Mouse (Mus musculus): Measurements from ENCODE around the gene Pik3c2b. TPM values are rescaled to one million over a fixed set of nuclear protein-coding genes. Genes with fewer than 3 reads are reported as not detected.
A peak's percentile ranks its signal among the peaks of the same experiment; 100 is the strongest.

The Pik3c2b gene
- polyA plus RNA-seq, 2 experiments: 0.48 to 0.76 TPM

DNA sequence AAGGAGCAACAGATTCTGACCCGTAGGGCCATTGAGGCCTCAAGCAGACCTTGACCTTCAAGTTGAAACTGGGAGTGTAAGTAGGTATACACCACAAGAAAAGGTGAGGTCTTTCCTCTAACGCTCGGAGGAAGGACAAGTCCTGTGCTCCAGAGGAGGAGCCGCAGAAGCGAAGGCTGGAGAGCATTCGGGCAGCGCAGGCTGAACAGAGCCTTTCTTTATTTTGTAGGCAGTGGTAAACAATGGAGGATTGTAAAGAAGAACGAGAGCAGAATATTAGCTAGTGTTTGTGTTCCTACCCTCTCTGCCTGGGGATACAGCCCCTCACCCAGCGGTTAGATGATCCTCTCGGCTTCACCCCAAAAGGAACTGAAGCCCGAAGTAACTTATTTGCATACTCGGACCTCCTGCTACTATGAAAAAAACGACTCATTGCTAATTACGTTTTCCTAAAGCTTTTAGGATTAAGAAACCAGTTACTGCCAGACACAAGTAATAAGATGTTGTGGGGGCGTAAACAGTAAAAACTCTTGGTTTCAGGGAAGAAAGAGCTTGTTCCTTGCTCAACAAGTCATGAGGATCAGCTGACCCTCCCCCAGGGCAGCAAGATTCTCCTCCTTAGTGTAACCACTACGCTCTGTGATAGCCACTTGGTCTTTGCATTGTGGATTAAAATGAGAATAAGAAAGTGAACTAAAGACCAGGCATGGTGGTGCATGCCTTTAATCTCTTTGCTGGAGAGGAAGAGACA is 84.2 kb downstream of the Pik3c2b start:
- Histone ChIP-seq H3K4me2 (ENCODE audit: low read depth) (peak overlapping the region; percentile 84), H3K4me3 (ENCODE audit: insufficient read depth in 1 of 2, low read depth in 2 of 2, low read length in 2 of 2) (peak overlapping the region; percentile 45 to 89), H3K27me3 (ENCODE audit: control insufficient read depth, insufficient read depth, low read length) (no peaks in the 10 kb centered on the region), H3K36me3 (replicated peaks; ENCODE audit: control insufficient read depth, insufficient read depth, low read depth) (peaks cover 21% of the 10 kb centered on the region), H3K9ac (replicated peaks) (peak overlapping the region; percentile 70), H3K9me3 (ENCODE audit: control insufficient read depth, low read length) (no peaks in the 10 kb centered on the region), H3K27ac (peak overlapping the region; percentile 79), H3K4me1 (replicated peaks; ENCODE audit: control insufficient read depth in 2 of 2, insufficient read depth in 2 of 2, low read length in 1 of 2) (peaks cover 15 to 21% of the 10 kb centered on the region in 2 experiments)
- DNase-seq (ENCODE audit: low read depth in 3 of 3, low spot score in 3 of 3): peak in 1 of 3 experiments; percentile 32
- no peak for TF ChIP-seq CTCF (IDR thresholded peaks at IDR 0.05; ENCODE audit: low read depth)
- no peak for TF ChIP-seq EP300 (IDR thresholded peaks at IDR 0.05; ENCODE audit: low read depth)
- 32% methylated on average over 16 of the region's 16 CpGs for WGBS (ENCODE audit: insufficient replicate concordance)
- ATAC-seq (ENCODE audit: insufficient read depth): no peak

DNA sequence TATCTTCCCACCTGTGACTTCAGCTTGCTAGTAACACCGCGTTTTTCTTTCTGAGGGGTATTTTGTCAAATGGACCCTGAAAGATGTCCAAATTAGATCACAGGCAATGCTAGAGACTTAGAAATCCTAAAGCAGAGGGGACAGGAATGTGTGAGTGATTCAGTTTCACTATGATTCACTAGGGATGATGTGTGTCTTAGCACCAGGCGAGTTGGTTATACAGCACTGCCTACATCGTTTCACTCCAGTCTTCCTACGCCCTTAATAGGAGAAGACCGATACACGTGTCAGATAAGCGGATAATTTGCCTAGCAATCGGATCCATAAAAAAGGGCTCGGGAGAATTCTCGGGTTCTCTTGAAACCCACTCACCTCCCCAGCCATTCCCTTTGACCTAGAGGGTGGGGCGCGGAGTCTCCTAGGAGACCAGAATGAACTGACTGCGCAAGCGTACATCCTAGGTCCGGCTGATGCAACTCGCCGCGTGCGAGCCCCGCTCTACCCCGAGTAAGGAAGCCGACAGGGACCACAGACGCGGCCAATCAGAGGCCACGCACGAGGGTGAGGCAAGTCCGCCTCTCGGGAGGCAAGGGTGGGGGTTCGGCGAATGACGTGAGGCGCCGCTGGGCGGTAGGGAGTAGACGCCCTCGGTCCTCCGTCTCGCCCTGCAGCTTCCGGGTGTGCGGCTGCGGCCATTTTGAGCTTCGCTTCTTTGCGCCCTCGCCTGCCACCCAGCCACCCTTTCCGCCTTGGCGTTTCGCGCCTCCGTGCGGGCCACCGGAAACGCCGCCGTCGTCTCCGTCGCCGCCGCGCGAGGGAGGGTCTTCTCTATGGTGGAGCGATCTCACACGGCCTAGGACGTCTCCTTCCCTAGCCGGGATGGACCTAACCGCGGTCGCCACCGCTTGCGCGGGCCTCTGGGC is 85.4 kb downstream of the Pik3c2b start, which contains the start of gene Ppp1r15b:
Gene Ppp1r15b, plus strand, starts transcription at position 506 of the 923 bp plus-strand sequence.
- Histone ChIP-seq H3K27ac (peak within 1 kb of the TSS; percentile 93), H3K9me3 (ENCODE audit: control insufficient read depth, low read length) (no peaks in the 10 kb centered on the region), H3K27me3 (ENCODE audit: control insufficient read depth, insufficient read depth, low read length) (no peaks in the 10 kb centered on the region), H3K9ac (replicated peaks) (peak within 1 kb of the TSS; percentile 100), H3K4me3 (ENCODE audit: insufficient read depth in 1 of 2, low read depth in 2 of 2, low read length in 2 of 2) (peak within 1 kb of the TSS; percentile 88 to 89), H3K4me2 (ENCODE audit: low read depth) (peak within 1 kb of the TSS; percentile 84), H3K36me3 (replicated peaks; ENCODE audit: control insufficient read depth, insufficient read depth, low read depth) (peaks cover 33% of the 10 kb centered on the region), H3K4me1 (replicated peaks; ENCODE audit: control insufficient read depth in 2 of 2, insufficient read depth in 2 of 2, low read length in 1 of 2) (peaks cover 18 to 24% of the 10 kb centered on the region in 2 experiments)
- DNase-seq (ENCODE audit: low read depth in 3 of 3, low spot score in 3 of 3) (peak; percentile 99), ATAC-seq (ENCODE audit: insufficient read depth) (peak; percentile 97)
- WGBS (ENCODE audit: insufficient replicate concordance): under 1% methylated on average over 72 of the region's 72 CpGs
- peak; percentile 68 for TF ChIP-seq EP300 (IDR thresholded peaks at IDR 0.05; ENCODE audit: low read depth)
- TF ChIP-seq CTCF (IDR thresholded peaks at IDR 0.05; ENCODE audit: low read depth): peak; percentile 28; the same call in 1 of the 2 replicates

DNA sequence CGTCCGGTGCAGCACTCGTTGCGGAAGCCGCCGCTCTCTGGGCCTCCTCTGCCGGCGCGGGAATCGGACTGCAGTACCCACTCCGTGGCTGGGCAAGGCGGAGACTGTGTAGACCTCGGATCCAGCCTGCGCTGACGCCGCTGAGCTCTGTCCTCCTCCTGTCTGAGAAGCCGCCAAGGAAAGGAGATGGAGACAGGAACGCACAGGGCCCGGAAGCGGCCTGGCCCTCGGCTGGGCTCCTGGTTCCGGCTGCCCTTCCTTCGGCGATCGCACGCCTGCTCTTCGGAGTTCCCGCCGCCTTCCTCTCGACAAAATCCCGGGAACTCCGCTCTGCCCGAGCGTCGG is 86.1 kb downstream of the Pik3c2b start:
- Histone ChIP-seq H3K27me3 (ENCODE audit: control insufficient read depth, insufficient read depth, low read length) (no peaks in the 10 kb centered on the region), H3K4me3 (ENCODE audit: insufficient read depth in 1 of 2, low read depth in 2 of 2, low read length in 2 of 2) (peak overlapping the region; percentile 88 to 89), H3K27ac (peak overlapping the region; percentile 93), H3K4me1 (replicated peaks; ENCODE audit: control insufficient read depth in 2 of 2, insufficient read depth in 2 of 2, low read length in 1 of 2) (peaks cover 20 to 25% of the 10 kb centered on the region in 2 experiments), H3K36me3 (replicated peaks; ENCODE audit: control insufficient read depth, insufficient read depth, low read depth) (peaks cover 40% of the 10 kb centered on the region), H3K9ac (replicated peaks) (peak overlapping the region; percentile 100), H3K4me2 (ENCODE audit: low read depth) (peak overlapping the region; percentile 79), H3K9me3 (ENCODE audit: control insufficient read depth, low read length) (no peaks in the 10 kb centered on the region)
- ATAC-seq (ENCODE audit: insufficient read depth) (no peak), DNase-seq (ENCODE audit: low read depth in 3 of 3, low spot score in 3 of 3) (no peak)
- WGBS (ENCODE audit: insufficient replicate concordance): under 1% methylated on average over 35 of the region's 35 CpGs
- TF ChIP-seq CTCF (IDR thresholded peaks at IDR 0.05; ENCODE audit: low read depth): no peak
- no peak for TF ChIP-seq EP300 (IDR thresholded peaks at IDR 0.05; ENCODE audit: low read depth)

DNA sequence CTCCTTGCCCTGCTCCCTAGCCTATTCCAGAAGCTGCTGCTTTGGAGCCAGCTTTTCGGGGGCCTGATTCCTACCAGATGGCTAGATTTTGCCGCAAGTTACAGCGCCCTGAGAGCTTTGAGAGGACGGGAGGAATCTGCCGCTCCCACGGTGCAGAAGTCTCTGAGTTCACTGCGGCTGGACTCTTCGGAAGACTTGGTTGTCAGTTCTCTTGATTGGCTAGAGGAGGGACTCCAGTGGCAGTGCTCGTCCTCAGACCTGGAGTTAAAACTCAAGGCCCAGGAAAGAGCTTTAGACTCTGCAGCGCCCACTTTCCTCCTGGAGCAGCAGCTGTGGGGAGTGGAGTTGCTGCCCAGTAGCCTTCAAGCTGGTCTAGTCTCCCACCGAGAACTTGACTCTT is 86.5 kb downstream of the Pik3c2b start:
- no peaks in the 10 kb centered on the region for H3K27me3 ChIP-seq (ENCODE audit: control insufficient read depth, insufficient read depth, low read length)
- ATAC-seq (ENCODE audit: insufficient read depth) (no peak), DNase-seq (ENCODE audit: low read depth in 3 of 3, low spot score in 3 of 3) (peak in 1 of 3 experiments; percentile 43)
- peak overlapping the region; percentile 88 to 89 for H3K4me3 ChIP-seq (ENCODE audit: insufficient read depth in 1 of 2, low read depth in 2 of 2, low read length in 2 of 2)
- H3K9me3 ChIP-seq (ENCODE audit: control insufficient read depth, low read length): no peaks in the 10 kb centered on the region
- H3K4me1 ChIP-seq (replicated peaks; ENCODE audit: control insufficient read depth in 2 of 2, insufficient read depth in 2 of 2, low read length in 1 of 2): peaks cover 20 to 25% of the 10 kb centered on the region in 2 experiments
- H3K9ac ChIP-seq (replicated peaks): peak overlapping the region; percentile 100
- WGBS (ENCODE audit: insufficient replicate concordance): under 1% methylated on average over 11 of the region's 11 CpGs
- TF ChIP-seq CTCF (IDR thresholded peaks at IDR 0.05; ENCODE audit: low read depth) (no peak), EP300 (IDR thresholded peaks at IDR 0.05; ENCODE audit: low read depth) (no peak)
- peaks cover 44% of the 10 kb centered on the region for H3K36me3 ChIP-seq (replicated peaks; ENCODE audit: control insufficient read depth, insufficient read depth, low read depth)
- peak overlapping the region; percentile 79 for H3K4me2 ChIP-seq (ENCODE audit: low read depth)
- peak overlapping the region; percentile 93 for H3K27ac ChIP-seq
